In genomic region chr3:84479293-84480005, GRCm38 (mm10) we compare ENCODE assay signal across 8 mouse cellular contexts. TPM values are rescaled to one million over a fixed set of nuclear protein-coding genes. Genes with fewer than 3 reads are reported as not detected.
DNase-seq lines count a peak whose midpoint lies in the region; ATAC-seq and TF ChIP-seq lines count a peak whose summit lies in the region.

No protein-coding gene starts in this region.

- under 1% methylated on average over 61 of the region's 61 CpGs for WGBS in embryonic facial prominence, embryonic 10.5 days
- under 1% methylated on average over 61 of the region's 61 CpGs for WGBS in heart, embryonic 10.5 days
- under 1% methylated on average over 61 of the region's 61 CpGs for WGBS in kidney, embryonic 14.5 days
- 1% methylated on average over 61 of the region's 61 CpGs for WGBS in liver, postnatal 0 days (ENCODE audit: insufficient replicate concordance)
- under 1% methylated on average over 61 of the region's 61 CpGs for WGBS in neural tube, embryonic 13.5 days

- TF ChIP-seq EP300 in liver, postnatal 0 days (IDR thresholded peaks at IDR 0.05; ENCODE audit: low read depth), result no peak

- H3K4me3 ChIP-seq in embryonic facial prominence, embryonic 10.5 days, result peak overlapping the region; percentile 79
- H3K4me3 ChIP-seq in heart, embryonic 10.5 days, result peak overlapping the region; percentile 73
- H3K4me3 ChIP-seq in kidney, embryonic 14.5 days (ENCODE audit: low read length), result peak overlapping the region; percentile 67
- H3K4me3 ChIP-seq in liver, postnatal 0 days (ENCODE audit: low read depth, low read length), result peak overlapping the region; percentile 74
- H3K4me3 ChIP-seq in neural tube, embryonic 13.5 days, result peak overlapping the region; percentile 70

- no peak for TF ChIP-seq CTCF in liver, postnatal 0 days (IDR thresholded peaks at IDR 0.05; ENCODE audit: low read depth)

- peak; percentile 35 for DNase-seq in CD4-positive helper T cell, adult 2 months (ENCODE audit: low read depth, low spot score)
- peak; percentile 46 for DNase-seq in adrenal gland, adult 8-10 months
- DNase-seq in embryonic facial prominence, embryonic 10.5 days (ENCODE audit: low spot score), result peak; percentile 69
- DNase-seq in heart, embryonic 10.5 days (ENCODE audit: low spot score), result no peak
- DNase-seq in liver, postnatal 0 days, result peak; percentile 82
- DNase-seq in urinary bladder, adult 18-20 months (ENCODE audit: low spot score in 2 of 2), result peak; percentile 49

- peaks cover 37% of the 10 kb centered on the region for H3K4me1 ChIP-seq in embryonic facial prominence, embryonic 10.5 days
- H3K4me1 ChIP-seq in heart, embryonic 10.5 days, result peaks cover 26% of the 10 kb centered on the region
- H3K4me1 ChIP-seq in kidney, embryonic 14.5 days (ENCODE audit: control insufficient read depth, insufficient read depth, low read length), result peaks cover 17% of the 10 kb centered on the region
- H3K4me1 ChIP-seq in liver, postnatal 0 days (ENCODE audit: insufficient read depth), result peaks cover 21% of the 10 kb centered on the region
- H3K4me1 ChIP-seq in neural tube, embryonic 13.5 days (replicated peaks), result peaks cover 40% of the 10 kb centered on the region

- peaks cover 89% of the 10 kb centered on the region for H3K27me3 ChIP-seq in embryonic facial prominence, embryonic 10.5 days (replicated peaks; ENCODE audit: low read depth, poor library complexity, severe bottlenecking)
- H3K27me3 ChIP-seq in heart, embryonic 10.5 days (ENCODE audit: insufficient read depth, poor library complexity, severe bottlenecking), result peaks cover 80% of the 10 kb centered on the region
- H3K27me3 ChIP-seq in kidney, embryonic 14.5 days (ENCODE audit: control insufficient read depth, insufficient read depth, low read length), result peaks cover 21% of the 10 kb centered on the region
- peaks cover 24% of the 10 kb centered on the region for H3K27me3 ChIP-seq in liver, postnatal 0 days (ENCODE audit: insufficient read depth, low read length)
- H3K27me3 ChIP-seq in neural tube, embryonic 13.5 days, result peaks cover 40% of the 10 kb centered on the region

- H3K9me3 ChIP-seq in embryonic facial prominence, embryonic 10.5 days, result no peaks in the 10 kb centered on the region
- H3K9me3 ChIP-seq in heart, embryonic 10.5 days, result no peaks in the 10 kb centered on the region
- no peaks in the 10 kb centered on the region for H3K9me3 ChIP-seq in kidney, embryonic 14.5 days (ENCODE audit: control insufficient read depth, low read length)
- no peaks in the 10 kb centered on the region for H3K9me3 ChIP-seq in liver, postnatal 0 days (ENCODE audit: low read length)
- H3K9me3 ChIP-seq in neural tube, embryonic 13.5 days, result no peaks in the 10 kb centered on the region

- H3K4me2 ChIP-seq in kidney, embryonic 14.5 days (replicated peaks; ENCODE audit: low read depth, low read length), result peak overlapping the region; percentile 99
- H3K4me2 ChIP-seq in liver, postnatal 0 days (ENCODE audit: low read depth, low read length), result peak overlapping the region; percentile 83
- H3K4me2 ChIP-seq in neural tube, embryonic 13.5 days, result peak overlapping the region; percentile 97

- peak overlapping the region; percentile 80 for H3K27ac ChIP-seq in embryonic facial prominence, embryonic 10.5 days (replicated peaks)
- peak overlapping the region; percentile 75 for H3K27ac ChIP-seq in heart, embryonic 10.5 days
- no peak overlapping the region for H3K27ac ChIP-seq in kidney, embryonic 14.5 days (ENCODE audit: low read depth, low read length)
- H3K27ac ChIP-seq in liver, postnatal 0 days (ENCODE audit: low read depth), result peak overlapping the region; percentile 79
- peak overlapping the region; percentile 79 for H3K27ac ChIP-seq in neural tube, embryonic 13.5 days (replicated peaks)

- H3K9ac ChIP-seq in kidney, embryonic 14.5 days (ENCODE audit: low read depth, low read length), result peak overlapping the region; percentile 63; the same call in 1 of the 2 replicates
- H3K9ac ChIP-seq in liver, postnatal 0 days (replicated peaks), result peak overlapping the region; percentile 83
- peak overlapping the region; percentile 84 for H3K9ac ChIP-seq in neural tube, embryonic 13.5 days

- ATAC-seq in kidney, embryonic 14.5 days (ENCODE audit: low FRiP score, low TSS enrichment), result peak; percentile 58
- ATAC-seq in liver, postnatal 0 days, result peak; percentile 83
- ATAC-seq in neural tube, embryonic 13.5 days (ENCODE audit: low read depth), result peak; percentile 52

- H3K36me3 ChIP-seq in embryonic facial prominence, embryonic 10.5 days (replicated peaks), result no peaks in the 10 kb centered on the region
- H3K36me3 ChIP-seq in heart, embryonic 10.5 days, result no peaks in the 10 kb centered on the region
- no peaks in the 10 kb centered on the region for H3K36me3 ChIP-seq in kidney, embryonic 14.5 days (ENCODE audit: control insufficient read depth, insufficient read depth, low read length)
- H3K36me3 ChIP-seq in liver, postnatal 0 days (replicated peaks; ENCODE audit: insufficient read depth, low read length), result no peaks in the 10 kb centered on the region
- no peaks in the 10 kb centered on the region for H3K36me3 ChIP-seq in neural tube, embryonic 13.5 days

RNA-seq across cellular contexts. Expression of gene Fhdc1, which starts 0.8 kb away (rescaled TPM):
- 1 to 10 TPM; 1.7 to 5.5 (median 3.7) TPM for total RNA-seq in adrenal gland, adult 8-10 months (2022)
- 4.3 and 5.7 TPM in 2 replicates for polyA plus RNA-seq in embryonic facial prominence, embryonic 10.5 days (2016; fragmentation: Nextera tagmentation; extraction: Ambion mirVana)
- 1.2 and 2.0 TPM in 2 replicates for polyA plus RNA-seq in heart, embryonic 10.5 days (2016; fragmentation: Nextera tagmentation; extraction: Ambion mirVana)
- 0.87 and 4.4 TPM in 2 replicates for polyA plus RNA-seq in kidney, embryonic 14.5 days (2014; fragmentation: Nextera tagmentation; extraction: Ambion mirVana)
- 16.8 and 19.1 TPM in 2 replicates for polyA plus RNA-seq in liver, postnatal 0 days (2015; fragmentation: Nextera tagmentation; extraction: Ambion mirVana)
- polyA plus RNA-seq in neural tube, embryonic 13.5 days (2015; fragmentation: Nextera tagmentation; extraction: Ambion mirVana), result 6.3 and 6.5 TPM in 2 replicates
